ENCODE assay signal across 8 mouse cellular contexts in genomic region chr8:111537765-111538158, GRCm38 (mm10). TPM values are rescaled to one million over a fixed set of nuclear protein-coding genes. Genes with fewer than 3 reads are reported as not detected.
A peak's percentile ranks its signal among the peaks of the same experiment; 100 is the strongest.
DNase-seq lines count a peak whose midpoint lies in the region; ATAC-seq and TF ChIP-seq lines count a peak whose summit lies in the region.

No protein-coding gene starts in this region.

- TF ChIP-seq CTCF in Patski (IDR thresholded peaks at IDR 0.05), result no peak

- intact Hi-C loops in heart, postnatal 25 days (cut with DNase I), result loop anchor here (2.0 to 5.0 kb wide), 4 partner anchors 17 to 195 kb away; no protein-coding TSS in a partner anchor

- no peak for DNase-seq in heart, postnatal 25 days (ENCODE audit: low spot score)
- DNase-seq in Patski (ENCODE audit: low read depth, low spot score), result no peak
- DNase-seq in hindbrain, embryonic 10.5 days (ENCODE audit: low spot score), result no peak
- DNase-seq in midbrain, embryonic 10.5 days (ENCODE audit: low spot score), result no peak
- no peak for DNase-seq in layer of hippocampus, postnatal 36 days
- DNase-seq in cerebellum, adult 9-11 months, result no peak
- no peak for DNase-seq in thymus, postnatal 14 days

- no peaks in the 10 kb centered on the region for H3K9me3 ChIP-seq in heart, embryonic 16.5 days (replicated peaks; ENCODE audit: control insufficient read depth, low read length)
- H3K9me3 ChIP-seq in hindbrain, embryonic 10.5 days, result no peaks in the 10 kb centered on the region
- H3K9me3 ChIP-seq in midbrain, embryonic 10.5 days (replicated peaks), result no peaks in the 10 kb centered on the region

- CTCF ChIA-PET in Patski (lab: Charles Lee), result no interaction called here

- 9% methylated on average over 8 of the region's 8 CpGs for WGBS in heart, embryonic 16.5 days
- 7% methylated on average over 8 of the region's 8 CpGs for WGBS in hindbrain, embryonic 10.5 days
- WGBS in midbrain, embryonic 10.5 days, result 8% methylated on average over 8 of the region's 8 CpGs

- H3K27ac ChIP-seq in heart, embryonic 16.5 days (ENCODE audit: low read length), result peak overlapping the region; percentile 91
- H3K27ac ChIP-seq in hindbrain, embryonic 10.5 days, result peak overlapping the region; percentile 99
- 0 out of 2 replicates have a peak overlapping the region, but pooled peaks have one; percentile 17 for H3K27ac ChIP-seq in midbrain, embryonic 10.5 days (replicated peaks)

- in situ Hi-C loops in Patski (cut with MboI; ENCODE audit: low pct_unique_long_range_greater_than_20kb), result loop anchor here (10.0 kb wide), 1 partner anchor 297 kb away; no protein-coding TSS in a partner anchor

- peak overlapping the region; percentile 72 for H3K4me2 ChIP-seq in heart, embryonic 16.5 days (ENCODE audit: low read depth, low read length)

- H3K4me1 ChIP-seq in heart, embryonic 16.5 days (ENCODE audit: control insufficient read depth, insufficient read depth, low read length), result peaks cover 34% of the 10 kb centered on the region
- peaks cover 46% of the 10 kb centered on the region for H3K4me1 ChIP-seq in hindbrain, embryonic 10.5 days (replicated peaks)
- peaks cover 49% of the 10 kb centered on the region for H3K4me1 ChIP-seq in midbrain, embryonic 10.5 days

- peak overlapping the region; percentile 98 for H3K4me3 ChIP-seq in heart, embryonic 16.5 days (ENCODE audit: low read length)
- peak overlapping the region; percentile 97 for H3K4me3 ChIP-seq in hindbrain, embryonic 10.5 days
- peak overlapping the region; percentile 100 for H3K4me3 ChIP-seq in midbrain, embryonic 10.5 days

- H3K36me3 ChIP-seq in heart, embryonic 16.5 days (ENCODE audit: control insufficient read depth, insufficient read depth), result no peaks in the 10 kb centered on the region
- peaks cover 14% of the 10 kb centered on the region for H3K36me3 ChIP-seq in hindbrain, embryonic 10.5 days
- peaks cover 18% of the 10 kb centered on the region for H3K36me3 ChIP-seq in midbrain, embryonic 10.5 days

- peak overlapping the region; percentile 91 for H3K9ac ChIP-seq in heart, embryonic 16.5 days (ENCODE audit: low read length)

- no peaks in the 10 kb centered on the region for H3K27me3 ChIP-seq in heart, embryonic 16.5 days (ENCODE audit: control insufficient read depth, insufficient read depth, low read length)
- no peaks in the 10 kb centered on the region for H3K27me3 ChIP-seq in Patski
- H3K27me3 ChIP-seq in hindbrain, embryonic 10.5 days (ENCODE audit: insufficient read depth, poor library complexity, severe bottlenecking), result no peaks in the 10 kb centered on the region
- no peaks in the 10 kb centered on the region for H3K27me3 ChIP-seq in midbrain, embryonic 10.5 days (ENCODE audit: low read depth, poor library complexity, severe bottlenecking)

- POLR2A ChIA-PET in Patski (lab: Charles Lee), result interaction anchor here (1.0 kb wide), 1 partner anchor 124 kb away, joined by 3 read pairs; no protein-coding TSS in a partner anchor

- ATAC-seq in heart, embryonic 16.5 days (replicated peaks; ENCODE audit: extremely low read depth, insufficient read depth, low FRiP score), result no peak
- peak; percentile 11 for ATAC-seq in Patski

RNA-seq across cellular contexts. Expression of gene Znrf1, which starts 1.9 kb away (rescaled TPM):
- 19.7 and 20.8 TPM in 2 replicates for polyA plus RNA-seq in heart, embryonic 16.5 days (2015; fragmentation: Nextera tagmentation; extraction: Ambion mirVana)
- 10 to 100 TPM; 57.0 to 59.8 TPM for total RNA-seq in heart, postnatal 25 days (2021)
- polyA plus RNA-seq in Patski (2021), result 55.3 TPM
- polyA plus RNA-seq in hindbrain, embryonic 10.5 days (2016; fragmentation: Nextera tagmentation; extraction: Ambion mirVana), result 29.9 and 52.5 TPM in 2 replicates
- 28.1 and 32.2 TPM in 2 replicates for polyA plus RNA-seq in midbrain, embryonic 10.5 days (2016; fragmentation: Nextera tagmentation; extraction: Ambion mirVana)
- total RNA-seq in layer of hippocampus, postnatal 36 days (2021), result 100 to 1,000 TPM; 110 to 118 TPM

RNA-seq across cellular contexts. Expression of gene Wdr59, which starts 15.9 kb away (rescaled TPM):
- 4.2 and 4.6 TPM in 2 replicates for polyA plus RNA-seq in heart, embryonic 16.5 days (2015; fragmentation: Nextera tagmentation; extraction: Ambion mirVana)
- 1 to 10 TPM; 6.3 to 7.4 TPM for total RNA-seq in heart, postnatal 25 days (2021)
- polyA plus RNA-seq in Patski (2021), result 16.4 TPM
- 3.8 and 4.8 TPM in 2 replicates for polyA plus RNA-seq in hindbrain, embryonic 10.5 days (2016; fragmentation: Nextera tagmentation; extraction: Ambion mirVana)
- 4.2 and 4.8 TPM in 2 replicates for polyA plus RNA-seq in midbrain, embryonic 10.5 days (2016; fragmentation: Nextera tagmentation; extraction: Ambion mirVana)
- 10 to 100 TPM; 23.2 to 24.9 TPM for total RNA-seq in layer of hippocampus, postnatal 36 days (2021)

Comparison
In these comparisons a context has a peak if more than half of its experiments do, and no peak if none do; other contexts are left out.
1. H3K27ac ChIP-seq: peak in every context shown above with its lines; median percentile 99 in hindbrain, embryonic 10.5 days; 91 in heart, embryonic 16.5 days; 17 in midbrain, embryonic 10.5 days.